Mouse (Mus musculus): ENCODE results near the gene Lsm2. TPM values are rescaled to one million over a fixed set of nuclear protein-coding genes. Genes with fewer than 3 reads are reported as not detected.

Gene Lsm2
- polyA plus RNA-seq, 1 experiment from 2014 or later, result 200 TPM

DNA sequence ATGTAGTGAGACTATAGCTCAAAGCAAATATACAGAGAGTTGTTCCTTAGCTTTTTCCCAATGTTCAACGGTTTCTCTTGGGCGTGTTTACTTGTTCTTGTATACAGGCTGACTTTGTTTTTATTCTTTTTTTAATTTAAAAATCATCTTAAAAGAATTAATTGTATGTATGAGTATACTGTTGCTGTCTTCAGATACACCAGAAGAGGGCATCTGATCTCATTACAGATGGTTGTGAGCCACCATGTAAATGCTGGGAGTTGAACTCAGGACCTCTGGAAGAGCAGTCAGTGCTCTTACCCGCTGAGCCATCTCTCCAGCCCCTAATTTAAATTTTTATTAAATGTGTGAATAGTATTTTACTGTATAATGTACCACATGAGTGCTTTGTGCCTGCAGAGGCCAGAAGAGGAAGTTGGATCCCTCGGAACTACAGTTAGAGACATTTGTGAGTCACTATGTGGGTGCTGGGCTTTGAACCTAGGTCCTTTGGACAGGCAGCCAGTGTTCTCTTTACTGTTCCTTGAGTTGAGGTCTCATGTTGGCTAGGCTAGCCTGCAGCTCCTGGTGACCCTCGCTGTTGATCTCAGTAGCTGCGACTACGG lies 25.8 kb downstream of the Lsm2 start:
- H3K27ac ChIP-seq, result no peak overlapping the region
- H3K9ac ChIP-seq, result no peak overlapping the region
- 95% methylated on average over 7 of the region's 7 CpGs for WGBS
- H3K4me1 ChIP-seq, result peaks cover 12% of the 10 kb centered on the region
- no peaks in the 10 kb centered on the region for H3K9me3 ChIP-seq
- H3K27me3 ChIP-seq, result no peaks in the 10 kb centered on the region
- peaks cover 84% of the 10 kb centered on the region for H3K36me3 ChIP-seq
- H3K4me3 ChIP-seq, result no peak overlapping the region
- no peak for ATAC-seq (ENCODE audit: low FRiP score, low read depth)
- H3K4me2 ChIP-seq (replicated peaks), result no peak overlapping the region

DNA sequence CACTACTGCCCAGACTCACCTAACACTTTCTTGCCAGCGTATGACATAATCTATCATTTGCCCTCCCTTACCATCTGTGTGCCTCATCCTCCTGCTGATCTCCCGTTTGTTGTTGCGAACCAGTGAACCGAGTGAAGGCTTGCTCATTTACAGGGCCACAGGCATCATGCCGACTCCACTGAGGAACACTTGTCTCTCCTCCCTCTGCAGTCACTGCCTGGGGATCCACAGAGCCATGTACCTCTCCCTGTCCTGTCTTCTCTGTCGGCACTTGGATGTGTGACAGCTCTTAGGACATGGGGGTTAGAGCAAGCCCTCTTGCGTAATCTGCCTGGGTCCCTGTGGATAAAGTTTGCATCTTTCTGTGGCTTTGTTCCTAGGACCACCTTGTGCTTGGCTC lies 27.9 kb downstream of the Lsm2 start:
- Histone ChIP-seq H3K4me1 (no peaks in the 10 kb centered on the region), H3K4me3 (no peak overlapping the region), H3K36me3 (peaks cover 97% of the 10 kb centered on the region), H3K4me2 (replicated peaks) (no peak overlapping the region), H3K9me3 (no peaks in the 10 kb centered on the region), H3K27me3 (no peaks in the 10 kb centered on the region), H3K9ac (no peak overlapping the region), H3K27ac (no peak overlapping the region)
- ATAC-seq (ENCODE audit: low FRiP score, low read depth), result no peak
- 93% methylated on average over 7 of the region's 7 CpGs for WGBS

DNA sequence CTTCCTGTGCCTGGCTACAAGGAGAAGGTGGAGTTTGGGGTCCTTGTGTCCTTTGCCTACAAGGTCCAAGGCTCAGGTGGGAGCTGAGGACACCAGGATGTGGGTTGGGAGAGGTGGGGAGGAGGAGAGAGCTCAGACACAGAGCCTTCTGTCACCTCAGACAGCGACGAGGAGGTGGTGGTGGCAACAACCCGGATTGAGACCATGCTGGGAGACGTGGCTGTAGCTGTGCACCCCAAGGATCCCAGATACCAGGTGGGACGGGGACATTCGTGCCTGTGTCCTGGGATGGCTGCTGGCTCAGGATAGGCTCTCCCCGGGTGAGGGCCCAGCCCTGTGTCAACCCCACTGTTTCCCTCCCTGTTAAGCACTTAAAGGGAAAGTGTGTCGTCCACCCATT lies 29.8 kb downstream of the Lsm2 start:
- H3K27ac ChIP-seq, result no peak overlapping the region
- 93% methylated on average over 8 of the region's 8 CpGs for WGBS
- no peak overlapping the region for H3K4me3 ChIP-seq
- H3K4me1 ChIP-seq, result no peaks in the 10 kb centered on the region; the same call in 1 of the 2 replicates
- no peaks in the 10 kb centered on the region for H3K27me3 ChIP-seq
- H3K4me2 ChIP-seq (replicated peaks), result no peak overlapping the region
- no peak for ATAC-seq (ENCODE audit: low FRiP score, low read depth)
- peaks cover 99% of the 10 kb centered on the region for H3K36me3 ChIP-seq
- H3K9me3 ChIP-seq, result no peaks in the 10 kb centered on the region
- H3K9ac ChIP-seq, result no peak overlapping the region

DNA sequence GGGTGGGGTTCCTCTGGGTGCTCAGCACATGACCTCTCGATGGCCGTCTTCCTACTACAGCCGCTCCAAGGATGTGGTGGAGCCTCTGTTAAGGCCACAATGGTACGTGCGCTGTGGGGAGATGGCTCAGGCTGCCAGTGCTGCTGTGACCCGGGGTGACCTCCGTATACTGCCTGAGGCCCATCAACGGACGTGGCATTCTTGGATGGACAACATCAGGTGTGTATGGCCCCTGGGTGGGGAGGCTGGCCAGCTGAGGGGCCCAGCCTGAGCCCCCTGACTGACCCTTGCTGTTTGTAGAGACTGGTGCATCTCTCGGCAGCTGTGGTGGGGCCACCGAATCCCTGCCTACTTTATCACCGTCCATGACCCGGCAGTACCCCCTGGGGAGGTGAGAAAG lies 30.8 kb downstream of the Lsm2 start:
- ATAC-seq (ENCODE audit: low FRiP score, low read depth), result no peak
- H3K27me3 ChIP-seq, result no peaks in the 10 kb centered on the region
- no peak overlapping the region for H3K9ac ChIP-seq
- no peak overlapping the region for H3K4me3 ChIP-seq
- 80% methylated on average over 13 of the region's 13 CpGs for WGBS
- H3K4me2 ChIP-seq (replicated peaks), result no peak overlapping the region
- H3K36me3 ChIP-seq, result peaks cover 98% of the 10 kb centered on the region
- no peaks in the 10 kb centered on the region; the same call in 1 of the 2 replicates for H3K4me1 ChIP-seq
- H3K9me3 ChIP-seq, result no peaks in the 10 kb centered on the region
- no peak overlapping the region for H3K27ac ChIP-seq

DNA sequence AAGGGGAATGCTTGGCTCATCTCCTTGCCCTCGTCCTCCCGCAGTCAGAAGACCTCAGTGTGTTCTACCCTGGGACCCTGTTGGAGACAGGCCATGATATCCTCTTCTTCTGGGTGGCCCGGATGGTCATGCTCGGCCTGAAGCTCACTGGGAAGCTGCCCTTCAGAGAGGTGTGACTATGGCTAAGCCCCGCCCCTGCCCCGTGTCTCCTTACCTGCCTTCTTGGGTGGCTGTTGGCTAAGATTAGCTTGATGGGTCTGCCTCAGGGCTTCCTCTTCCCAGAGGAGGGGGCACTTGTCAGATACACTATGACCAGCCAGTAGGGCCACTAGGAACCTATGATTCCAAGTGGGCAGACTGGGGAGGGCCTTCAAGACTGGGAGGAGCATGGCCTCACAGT lies 31.6 kb downstream of the Lsm2 start:
- ATAC-seq (ENCODE audit: low FRiP score, low read depth), result no peak
- no peak overlapping the region for H3K4me3 ChIP-seq
- H3K4me1 ChIP-seq, result no peaks in the 10 kb centered on the region; the same call in 1 of the 2 replicates
- no peaks in the 10 kb centered on the region for H3K9me3 ChIP-seq
- WGBS, result 84% methylated on average over 6 of the region's 6 CpGs
- H3K36me3 ChIP-seq, result peaks cover 95% of the 10 kb centered on the region
- no peak overlapping the region for H3K4me2 ChIP-seq (replicated peaks)
- no peak overlapping the region for H3K9ac ChIP-seq
- no peak overlapping the region for H3K27ac ChIP-seq
- H3K27me3 ChIP-seq, result no peaks in the 10 kb centered on the region

DNA sequence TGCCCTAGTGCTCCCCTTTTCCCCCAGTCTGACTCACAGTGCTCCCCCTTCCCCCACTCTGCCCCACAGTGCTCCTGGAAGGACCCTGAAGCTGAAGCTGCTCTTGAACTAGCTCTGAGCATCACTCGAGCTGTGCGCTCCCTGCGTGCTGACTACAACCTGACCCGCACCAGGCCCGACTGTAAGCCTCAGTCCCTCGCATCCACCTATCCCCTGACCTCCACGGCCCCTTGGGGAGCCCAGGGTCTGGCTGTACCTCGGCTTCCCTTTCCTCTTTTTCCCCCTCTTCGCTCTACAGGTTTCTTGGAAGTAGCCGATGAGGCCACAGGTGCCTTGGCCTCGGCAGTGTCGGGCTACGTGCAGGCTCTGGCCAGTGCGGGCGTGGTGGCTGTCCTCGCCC lies 33.6 kb downstream of the Lsm2 start:
- Histone ChIP-seq H3K4me1 (no peaks in the 10 kb centered on the region; the same call in 1 of the 2 replicates), H3K9me3 (no peaks in the 10 kb centered on the region), H3K36me3 (peaks cover 76% of the 10 kb centered on the region), H3K27ac (no peak overlapping the region), H3K27me3 (no peaks in the 10 kb centered on the region), H3K4me3 (no peak overlapping the region), H3K4me2 (replicated peaks) (no peak overlapping the region), H3K9ac (no peak overlapping the region)
- WGBS, result 90% methylated on average over 16 of the region's 16 CpGs
- ATAC-seq (ENCODE audit: low FRiP score, low read depth), result no peak

DNA sequence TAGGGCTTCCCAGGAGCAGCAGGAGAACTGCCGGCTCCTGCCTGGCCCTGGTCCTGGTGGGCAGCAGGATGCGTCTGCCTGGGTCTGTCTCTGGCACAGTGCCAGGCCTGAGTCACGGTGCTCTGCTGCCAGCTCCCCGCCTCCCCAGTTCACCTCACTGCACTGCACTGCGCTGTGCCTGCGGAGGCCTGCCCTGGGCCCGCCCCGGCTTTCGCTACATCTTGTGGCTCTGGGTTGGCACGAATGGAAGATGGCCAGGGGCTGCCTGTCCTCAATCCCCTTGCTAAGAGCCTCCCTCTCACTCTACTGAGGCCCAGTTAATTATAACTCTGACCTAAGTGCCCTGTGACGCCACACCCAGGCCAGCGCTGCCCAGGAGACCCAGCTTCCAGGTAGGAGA lies 34.7 kb downstream of the Lsm2 start, which contains the start of gene Vwa7:
TSS of gene Vwa7 (plus strand) at position 204 of the 400 bp plus-strand sequence.
- ATAC-seq (ENCODE audit: low FRiP score, low read depth), result no peak
- peak within 1 kb of the TSS; percentile 35; the same call in 1 of the 2 replicates for H3K9ac ChIP-seq
- peaks cover 65% of the 10 kb centered on the region for H3K36me3 ChIP-seq
- no peaks in the 10 kb centered on the region for H3K9me3 ChIP-seq
- no peak within 1 kb of the TSS for H3K4me3 ChIP-seq
- no peaks in the 10 kb centered on the region for H3K27me3 ChIP-seq
- H3K27ac ChIP-seq, result no peak within 1 kb of the TSS
- peaks cover 7% of the 10 kb centered on the region for H3K4me1 ChIP-seq
- 62% methylated on average over 12 of the region's 12 CpGs for WGBS
- H3K4me2 ChIP-seq (replicated peaks), result no peak within 1 kb of the TSS

DNA sequence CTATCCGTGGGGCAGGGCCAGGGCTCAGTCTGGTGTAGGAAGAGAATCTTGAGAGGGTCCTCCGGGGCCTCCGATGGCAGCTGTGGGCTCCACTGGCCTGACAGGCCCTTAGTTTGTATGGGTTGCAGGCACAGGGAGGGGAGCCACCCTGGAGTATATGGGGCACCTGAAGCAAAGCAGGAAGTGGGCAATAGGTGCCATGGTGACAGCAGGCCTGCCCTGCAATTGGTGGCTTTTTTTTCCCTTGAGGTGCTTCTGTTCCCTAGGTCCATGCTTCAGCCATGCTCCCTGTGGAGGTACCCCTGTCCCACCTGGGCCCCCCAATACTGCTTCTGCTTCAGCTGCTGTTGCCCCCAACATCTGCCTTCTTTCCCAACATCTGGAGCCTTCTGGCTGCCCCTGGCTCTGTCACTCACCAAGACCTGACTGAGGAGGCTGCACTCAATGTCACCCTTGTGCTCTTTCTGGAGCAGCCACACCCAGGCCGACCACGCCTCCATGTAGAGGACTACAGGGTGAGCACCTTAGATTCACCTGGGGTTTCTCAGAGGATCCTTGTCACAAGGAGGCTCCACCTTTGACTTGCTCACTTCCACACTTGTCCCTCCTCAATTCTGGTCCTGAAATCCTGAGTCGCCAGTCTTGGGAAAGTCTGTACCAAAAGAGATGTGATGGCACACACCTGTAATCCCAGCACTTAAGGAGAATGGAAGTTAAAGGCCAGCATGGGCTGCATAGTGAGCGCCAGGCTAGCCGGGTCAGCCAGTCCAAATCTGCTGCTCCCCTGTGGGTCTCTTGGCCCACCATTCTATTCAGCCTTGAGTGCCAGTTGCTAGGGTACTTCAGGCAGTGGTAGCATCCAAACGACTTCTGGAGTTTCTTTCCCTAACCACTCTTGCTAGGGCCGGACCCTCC lies 35.4 kb downstream of the Lsm2 start:
- peaks cover 58% of the 10 kb centered on the region for H3K36me3 ChIP-seq
- no peak for ATAC-seq (ENCODE audit: low FRiP score, low read depth)
- peak overlapping the region; percentile 35; the same call in 1 of the 2 replicates for H3K9ac ChIP-seq
- H3K4me3 ChIP-seq, result no peak overlapping the region
- H3K27me3 ChIP-seq, result no peaks in the 10 kb centered on the region
- no peaks in the 10 kb centered on the region for H3K9me3 ChIP-seq
- 78% methylated on average over 10 of the region's 10 CpGs for WGBS
- peaks cover 12% of the 10 kb centered on the region for H3K4me1 ChIP-seq
- H3K27ac ChIP-seq, result no peak overlapping the region
- H3K4me2 ChIP-seq (replicated peaks), result no peak overlapping the region

DNA sequence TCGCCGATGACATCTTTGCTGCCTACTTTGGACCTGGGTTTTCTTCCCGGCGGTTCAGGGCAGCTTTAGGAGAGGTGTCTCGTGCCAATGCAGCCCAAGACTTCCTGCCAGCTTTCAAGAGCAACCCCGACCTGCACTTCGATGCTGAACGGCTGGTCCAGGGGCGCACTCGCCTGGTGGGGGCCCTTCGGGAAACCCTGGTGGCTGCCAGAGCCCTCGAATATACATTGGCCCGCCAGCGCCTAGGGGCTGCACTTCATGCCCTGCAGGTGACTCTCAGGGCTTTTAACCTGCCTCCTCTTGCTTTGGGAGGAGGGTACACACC lies 36.0 kb downstream of the Lsm2 start:
- no peak overlapping the region for H3K4me2 ChIP-seq (replicated peaks)
- H3K36me3 ChIP-seq, result peaks cover 52% of the 10 kb centered on the region
- 70% methylated on average over 14 of the region's 14 CpGs for WGBS
- no peaks in the 10 kb centered on the region for H3K9me3 ChIP-seq
- H3K4me1 ChIP-seq, result peaks cover 12% of the 10 kb centered on the region
- no peaks in the 10 kb centered on the region for H3K27me3 ChIP-seq
- H3K4me3 ChIP-seq, result no peak overlapping the region
- no peak for ATAC-seq (ENCODE audit: low FRiP score, low read depth)
- no peak overlapping the region for H3K27ac ChIP-seq
- H3K9ac ChIP-seq, result no peak overlapping the region; the same call in 1 of the 2 replicates

DNA sequence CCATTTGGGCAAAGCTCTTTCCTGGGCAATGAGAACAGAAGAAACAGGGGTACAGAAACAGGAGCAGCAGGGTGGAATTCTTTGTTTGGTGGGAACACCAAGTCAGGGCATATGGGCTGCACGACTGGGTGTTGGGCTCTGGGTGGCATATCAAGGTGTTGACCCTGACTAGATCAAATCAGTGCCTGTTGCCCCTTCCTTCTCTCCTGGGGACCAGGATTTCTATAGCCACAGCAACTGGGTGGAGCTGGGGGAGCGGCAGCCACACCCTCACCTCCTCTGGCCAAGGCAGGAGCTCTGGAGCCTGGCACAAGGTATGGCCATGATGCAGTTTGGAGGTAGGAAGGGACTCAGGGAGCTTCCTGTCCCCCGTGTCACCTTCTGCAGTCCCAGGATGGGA lies 36.5 kb downstream of the Lsm2 start:
- 86% methylated on average over 3 of the region's 3 CpGs for WGBS
- Histone ChIP-seq H3K27ac (no peak overlapping the region), H3K27me3 (no peaks in the 10 kb centered on the region), H3K36me3 (peaks cover 47% of the 10 kb centered on the region), H3K4me2 (replicated peaks) (no peak overlapping the region), H3K9ac (no peak overlapping the region), H3K4me1 (peaks cover 12% of the 10 kb centered on the region), H3K9me3 (no peaks in the 10 kb centered on the region), H3K4me3 (no peak overlapping the region)
- no peak for ATAC-seq (ENCODE audit: low FRiP score, low read depth)

DNA sequence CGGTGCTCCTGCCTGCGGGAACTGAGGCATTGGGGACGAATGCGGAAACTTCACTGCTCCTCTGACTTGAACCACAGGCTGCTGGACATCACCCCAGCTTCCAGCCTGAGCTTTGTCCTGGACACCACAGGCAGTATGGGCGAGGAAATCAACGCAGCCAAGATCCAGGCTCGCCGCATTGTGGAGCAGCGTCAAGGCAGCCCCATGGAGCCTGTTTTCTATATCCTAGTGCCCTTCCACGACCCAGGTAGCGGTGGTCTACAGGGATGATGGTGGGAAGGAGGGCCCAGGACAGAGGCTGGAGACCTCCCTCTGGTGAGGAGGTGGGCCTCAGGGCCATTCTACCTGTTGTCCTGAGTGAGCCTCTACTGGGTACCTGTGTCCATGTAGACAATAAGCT lies 38.2 kb downstream of the Lsm2 start:
- ATAC-seq (ENCODE audit: low FRiP score, low read depth), result no peak
- H3K4me2 ChIP-seq (replicated peaks), result no peak overlapping the region
- peaks cover 12% of the 10 kb centered on the region for H3K4me1 ChIP-seq
- no peak overlapping the region for H3K9ac ChIP-seq
- H3K27ac ChIP-seq, result no peak overlapping the region
- no peak overlapping the region for H3K4me3 ChIP-seq
- no peaks in the 10 kb centered on the region for H3K9me3 ChIP-seq
- 72% methylated on average over 11 of the region's 11 CpGs for WGBS
- H3K36me3 ChIP-seq, result peaks cover 30% of the 10 kb centered on the region
- H3K27me3 ChIP-seq, result no peaks in the 10 kb centered on the region

DNA sequence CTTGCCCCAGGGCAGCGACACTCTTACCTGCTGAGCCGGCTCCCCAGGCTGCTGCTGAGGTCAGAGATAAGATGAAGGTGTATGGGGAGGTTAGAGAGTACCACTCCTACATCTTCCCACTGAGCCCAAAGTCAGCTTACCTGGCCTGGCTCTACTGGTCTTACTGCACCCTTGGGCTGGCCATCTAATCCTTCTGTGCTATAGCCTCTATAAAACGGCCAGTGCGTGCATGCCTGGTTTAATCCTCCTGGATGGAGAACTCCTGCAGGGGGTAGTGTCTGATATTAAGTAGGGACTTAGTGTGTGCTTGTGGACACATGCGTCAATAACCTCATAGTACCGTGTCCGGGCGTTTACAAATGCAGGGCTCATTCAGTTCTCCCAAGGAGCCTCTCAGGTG lies 38.9 kb downstream of the Lsm2 start:
- Histone ChIP-seq H3K9ac (no peak overlapping the region), H3K4me2 (replicated peaks) (no peak overlapping the region), H3K4me3 (no peak overlapping the region), H3K36me3 (peaks cover 23% of the 10 kb centered on the region), H3K27ac (no peak overlapping the region), H3K27me3 (no peaks in the 10 kb centered on the region), H3K9me3 (no peaks in the 10 kb centered on the region), H3K4me1 (peaks cover 12% of the 10 kb centered on the region)
- no peak for ATAC-seq (ENCODE audit: low FRiP score, low read depth)
- WGBS, result 79% methylated on average over 8 of the region's 8 CpGs

Data from limb, embryonic 13.5 days (tissue).